Mouse (Mus musculus) erythroblast, embryonic 14.5 days (primary cell): ENCODE results near the gene Dgat2.

Experiments
- GATA1 ChIP-seq: IDR thresholded peaks from 2 replicates; pipeline ENCODE4 v1.6.1; 2012; ENCODE audit warnings: low read length, inconsistent platforms, mixed read lengths
- TAL1 ChIP-seq: IDR thresholded peaks from 3 replicates; pipeline ENCODE4 v1.6.1; 2012; ENCODE audit warnings: low read length, inconsistent platforms, mixed read lengths

DNA sequence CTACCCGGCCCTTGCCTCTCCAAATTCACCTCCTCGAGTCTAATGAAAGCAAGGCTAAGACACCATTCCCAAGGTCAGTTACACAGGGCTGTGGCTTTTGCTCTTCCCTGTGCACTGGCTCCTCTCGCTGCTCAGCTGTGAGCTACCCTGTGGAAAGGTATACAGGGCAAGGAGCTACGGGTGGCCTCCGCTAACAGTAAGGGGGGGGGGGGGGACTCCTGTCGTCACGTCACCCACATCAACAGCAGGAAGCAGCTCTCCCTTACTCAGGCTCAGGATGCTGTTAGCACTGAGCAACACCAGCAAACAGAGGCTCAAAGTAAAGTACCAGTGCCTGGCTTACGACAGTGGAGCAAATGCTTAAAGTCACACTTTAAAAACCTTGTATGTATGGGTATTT, 29.8 kb downstream of the Dgat2 start:
- TF ChIP-seq GATA1, result no peak
- no peak for TF ChIP-seq TAL1
